ENCODE assay signal across 9 mouse cellular contexts in the genomic region with DNA sequence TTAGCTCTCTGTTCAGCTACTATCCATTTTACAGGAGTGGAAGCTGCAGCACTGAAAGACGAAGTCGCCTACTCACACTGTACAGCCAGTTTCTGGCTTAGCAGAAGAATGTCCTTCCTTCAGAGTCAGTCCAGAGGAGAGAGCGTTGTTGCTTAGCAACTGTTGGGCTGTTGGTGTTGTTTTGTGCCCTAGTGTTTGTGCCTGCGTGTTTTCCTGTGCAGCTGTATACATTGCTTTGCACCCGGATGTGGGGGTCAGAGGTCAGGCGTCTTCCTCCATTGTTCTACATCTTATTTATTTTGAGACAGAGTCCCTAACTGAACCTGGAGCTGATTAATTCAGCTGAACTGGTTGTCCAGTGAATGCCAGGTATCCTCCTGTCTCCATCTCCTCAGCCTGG. TPM values are rescaled to one million over a fixed set of nuclear protein-coding genes. Genes with fewer than 3 reads are reported as not detected.
DNase-seq lines count a peak whose midpoint lies in the region; ATAC-seq lines count a peak whose summit lies in the region.
"Had no signal": no experiment of that assay in that cellular context is flagged by ENCODE, and none has a peak within 500 bp of the region (broad histone marks: within the 10 kb centered on the region; RNA-seq: fewer than 3 reads in every experiment).

No protein-coding gene starts in this region.

- no peaks in the 10 kb centered on the region for H3K27me3 ChIP-seq in midbrain, embryonic 10.5 days (ENCODE audit: low read depth, poor library complexity, severe bottlenecking)
- H3K27me3 ChIP-seq in midbrain, embryonic 11.5 days (ENCODE audit: control insufficient read depth, insufficient read depth, low read length) = no peaks in the 10 kb centered on the region
- no peaks in the 10 kb centered on the region for H3K27me3 ChIP-seq in forebrain, embryonic 10.5 days (ENCODE audit: poor library complexity, severe bottlenecking)
- H3K27me3 ChIP-seq in midbrain, embryonic 14.5 days (ENCODE audit: control insufficient read depth, insufficient read depth, low read length) = no peaks in the 10 kb centered on the region
- H3K27me3 ChIP-seq: megakaryocyte, embryonic 14.5 days had no signal

- no peak overlapping the region for H3K9ac ChIP-seq in midbrain, embryonic 11.5 days (ENCODE audit: low read length)
- no peak overlapping the region for H3K9ac ChIP-seq in midbrain, embryonic 14.5 days (replicated peaks; ENCODE audit: low read length)

- peaks cover 33% of the 10 kb centered on the region for H3K4me1 ChIP-seq in midbrain, embryonic 10.5 days
- peaks cover 13% of the 10 kb centered on the region for H3K4me1 ChIP-seq in midbrain, embryonic 11.5 days (ENCODE audit: control insufficient read depth, insufficient read depth, low read length)
- H3K4me1 ChIP-seq in forebrain, embryonic 10.5 days = peaks cover 36% of the 10 kb centered on the region
- peaks cover 24% of the 10 kb centered on the region for H3K4me1 ChIP-seq in midbrain, embryonic 14.5 days (ENCODE audit: control insufficient read depth, insufficient read depth, low read length)

- peak; percentile 43 for DNase-seq in midbrain, embryonic 10.5 days (ENCODE audit: low spot score)
- no peak for DNase-seq in midbrain, embryonic 11.5 days (ENCODE audit: low spot score, missing footprints)
- peak; percentile 39 for DNase-seq in forebrain, embryonic 10.5 days (ENCODE audit: extremely low spot score, low spot score)
- DNase-seq in kidney, postnatal 10 days = peak; percentile 75
- peak; percentile 55 for DNase-seq in midbrain, embryonic 14.5 days
- DNase-seq in spleen, postnatal 14 days (ENCODE audit: low spot score in 2 of 2) = no peak
- no peak for DNase-seq in frontal cortex, postnatal 10 days (ENCODE audit: low spot score in 2 of 2)
- DNase-seq in testis, postnatal 10 days (ENCODE audit: low spot score) = no peak

- H3K9me3 ChIP-seq in midbrain, embryonic 10.5 days (replicated peaks) = no peaks in the 10 kb centered on the region
- no peaks in the 10 kb centered on the region for H3K9me3 ChIP-seq in midbrain, embryonic 11.5 days (ENCODE audit: control insufficient read depth, low read length)
- H3K9me3 ChIP-seq in forebrain, embryonic 10.5 days = peaks cover 6% of the 10 kb centered on the region; the same call in 1 of the 2 replicates
- no peaks in the 10 kb centered on the region for H3K9me3 ChIP-seq in midbrain, embryonic 14.5 days (ENCODE audit: control insufficient read depth, low read length)

- ATAC-seq in midbrain, embryonic 11.5 days (ENCODE audit: low FRiP score) = no peak; the same call in 1 of the 2 replicates
- no peak for ATAC-seq in midbrain, embryonic 14.5 days (ENCODE audit: low FRiP score, low TSS enrichment)

- H3K4me3 ChIP-seq in midbrain, embryonic 10.5 days = no peak overlapping the region
- no peak overlapping the region for H3K4me3 ChIP-seq in midbrain, embryonic 11.5 days (ENCODE audit: low read depth, low read length)
- no peak overlapping the region for H3K4me3 ChIP-seq in forebrain, embryonic 10.5 days
- no peak overlapping the region; the same call in 1 of the 2 replicates for H3K4me3 ChIP-seq in midbrain, embryonic 14.5 days (replicated peaks; ENCODE audit: low read depth, low read length)

- WGBS in midbrain, embryonic 10.5 days = 59% methylated on average over 6 of the region's 6 CpGs
- WGBS in midbrain, embryonic 11.5 days = 53% methylated on average over 6 of the region's 6 CpGs
- WGBS in forebrain, embryonic 10.5 days = 59% methylated on average over 6 of the region's 6 CpGs
- WGBS in midbrain, embryonic 14.5 days = 53% methylated on average over 6 of the region's 6 CpGs

- H3K36me3 ChIP-seq in midbrain, embryonic 10.5 days = peaks cover 9% of the 10 kb centered on the region
- no peaks in the 10 kb centered on the region for H3K36me3 ChIP-seq in midbrain, embryonic 11.5 days (ENCODE audit: control insufficient read depth, insufficient read depth, low read length)
- peaks cover 8% of the 10 kb centered on the region for H3K36me3 ChIP-seq in forebrain, embryonic 10.5 days (replicated peaks)
- peaks cover 6% of the 10 kb centered on the region; the same call in 1 of the 2 replicates for H3K36me3 ChIP-seq in midbrain, embryonic 14.5 days (ENCODE audit: control insufficient read depth, insufficient read depth, low read length)

- no peak overlapping the region for H3K27ac ChIP-seq in midbrain, embryonic 10.5 days (replicated peaks)
- no peak overlapping the region for H3K27ac ChIP-seq in midbrain, embryonic 11.5 days (ENCODE audit: low read depth, low read length)
- no peak overlapping the region for H3K27ac ChIP-seq in forebrain, embryonic 10.5 days
- H3K27ac ChIP-seq in midbrain, embryonic 14.5 days (replicated peaks; ENCODE audit: low read depth, low read length) = no peak overlapping the region

- no peak overlapping the region for H3K4me2 ChIP-seq in midbrain, embryonic 11.5 days
- peak overlapping the region; percentile 87 for H3K4me2 ChIP-seq in midbrain, embryonic 14.5 days (ENCODE audit: low read length)

RNA-seq across cellular contexts. Expression of a gene that starts 18.5 kb away (rescaled TPM):
- polyA plus RNA-seq in midbrain, embryonic 10.5 days (2016; fragmentation: Nextera tagmentation; extraction: Ambion mirVana) = 52.0 and 55.8 TPM in 2 replicates
- 49.9 and 53.8 TPM in 2 replicates for polyA plus RNA-seq in midbrain, embryonic 11.5 days (2014; fragmentation: Nextera tagmentation; extraction: Ambion mirVana)
- 48.3 and 52.7 TPM in 2 replicates for polyA plus RNA-seq in forebrain, embryonic 10.5 days (2016; fragmentation: Nextera tagmentation; extraction: Ambion mirVana)
- polyA plus RNA-seq in midbrain, embryonic 14.5 days (2014; fragmentation: Nextera tagmentation; extraction: Ambion mirVana) = 38.8 and 56.1 TPM in 2 replicates

Comparison
In these comparisons a context has a peak if more than half of its experiments do, and no peak if none do; other contexts are left out.
1. DNase-seq: peak in midbrain, embryonic 10.5 days (single experiment), forebrain, embryonic 10.5 days (single experiment), kidney, postnatal 10 days (single experiment) and midbrain, embryonic 14.5 days (single experiment); none in midbrain, embryonic 11.5 days (single experiment), spleen, postnatal 14 days (0 of 2), frontal cortex, postnatal 10 days (0 of 2) and testis, postnatal 10 days (single experiment).